Mouse (Mus musculus): ENCODE results near the gene Rs1. TPM values are rescaled to one million over a fixed set of nuclear protein-coding genes. Genes with fewer than 3 reads are reported as not detected.

Rs1 gene
- polyA plus RNA-seq, 1 experiment: not detected

DNA sequence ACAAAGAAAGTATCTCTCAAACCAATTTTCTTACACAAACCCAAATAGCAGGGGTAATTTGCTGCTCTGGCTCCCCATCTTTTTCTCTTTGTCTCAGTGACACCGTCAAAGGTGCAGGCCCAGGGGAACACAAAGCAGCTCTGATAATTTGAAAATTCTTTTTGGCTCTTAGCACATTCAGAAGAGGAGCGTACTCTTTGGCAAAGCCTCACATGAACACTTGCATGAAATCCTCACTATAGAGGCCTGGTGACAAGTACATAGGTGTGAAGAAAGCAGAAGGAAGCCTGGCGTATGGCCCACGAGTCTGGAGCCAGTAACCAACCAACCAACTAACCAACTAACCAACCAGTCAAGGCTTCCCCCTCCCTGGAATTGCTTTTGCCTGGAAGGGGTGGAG, 27.1 kb downstream of the Rs1 start:
- no peak for TF ChIP-seq POLR2A (IDR thresholded peaks at IDR 0.05; ENCODE audit: low read depth, low read length)
- no peak for TF ChIP-seq CTCF (IDR thresholded peaks at IDR 0.05; ENCODE audit: borderline replicate concordance, insufficient read depth, low read length)
- H3K27ac ChIP-seq (ENCODE audit: insufficient read depth, low read length): no peak overlapping the region

DNA sequence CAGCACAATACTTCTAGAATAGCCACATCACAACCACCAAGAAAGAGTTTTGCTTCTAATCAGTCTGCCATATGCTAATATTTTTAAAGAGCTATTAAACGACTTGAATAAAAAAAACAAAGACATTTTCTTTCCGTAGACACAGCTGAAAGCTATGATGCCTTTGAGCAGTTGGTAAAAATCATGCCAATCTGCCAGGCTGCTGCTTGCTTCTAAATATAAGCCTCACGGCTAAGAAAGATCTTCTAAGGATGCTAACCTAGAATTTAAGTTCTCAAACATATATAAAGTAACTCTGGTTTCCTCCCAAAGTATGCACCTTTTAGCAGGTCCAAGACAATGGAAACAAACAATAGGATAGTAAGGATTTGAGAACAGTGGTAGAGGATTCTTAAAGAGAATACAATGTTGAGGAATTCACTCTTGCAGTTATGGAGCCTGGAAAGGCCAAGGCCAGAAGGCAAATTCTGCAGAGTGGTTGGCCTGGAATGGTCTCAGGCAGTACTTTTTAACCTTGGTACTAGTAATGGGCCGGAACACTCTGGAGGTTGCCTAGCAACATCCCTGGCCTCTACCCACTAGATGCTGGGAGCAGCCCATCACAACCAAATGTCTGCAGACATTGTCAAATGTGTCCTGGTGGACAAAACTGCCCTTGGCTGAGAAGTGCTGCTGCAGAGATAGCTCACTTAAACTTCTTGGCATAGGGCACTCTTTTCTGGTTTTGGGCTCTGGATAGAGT, 36.8 kb downstream of the Rs1 start:
- Histone ChIP-seq H3K27ac (ENCODE audit: insufficient read depth, low read length) (no peak overlapping the region), H3K4me3 (ENCODE audit: insufficient read depth, low read length) (no peak overlapping the region), H3K4me1 (ENCODE audit: control insufficient read depth, insufficient read depth, low read length) (no peaks in the 10 kb centered on the region)
- no peak for TF ChIP-seq POLR2A (IDR thresholded peaks at IDR 0.05; ENCODE audit: low read depth, low read length)
- no peak for TF ChIP-seq CTCF (IDR thresholded peaks at IDR 0.05; ENCODE audit: borderline replicate concordance, insufficient read depth, low read length)

More for the DNA sequence above, 27.1 kb downstream of the Rs1 start:
- H3K4me3 ChIP-seq (ENCODE audit: insufficient read depth, low read length): no peak overlapping the region
- H3K4me1 ChIP-seq (ENCODE audit: control insufficient read depth, insufficient read depth, low read length): no peaks in the 10 kb centered on the region

DNA sequence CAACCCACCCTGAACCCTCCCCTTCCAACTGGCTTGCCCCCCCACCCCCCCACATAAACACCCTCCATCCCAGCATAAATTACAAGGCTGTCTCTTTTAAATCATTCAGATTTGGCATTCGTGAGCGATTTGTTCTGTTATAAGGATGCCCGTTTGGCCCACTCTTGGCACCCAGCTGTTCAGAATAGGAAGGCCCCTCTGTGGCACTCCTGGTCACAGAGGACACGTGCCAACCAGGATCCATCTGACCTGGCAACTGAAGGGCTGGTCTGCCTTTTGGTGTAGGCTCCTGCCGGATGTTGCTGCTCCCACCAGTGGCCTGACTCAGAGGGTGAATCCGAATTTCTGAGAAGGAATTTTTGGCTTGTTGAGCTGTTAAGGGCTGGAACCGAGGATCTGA, 40.4 kb downstream of the Rs1 start:
- TF ChIP-seq CTCF (IDR thresholded peaks at IDR 0.05; ENCODE audit: borderline replicate concordance, insufficient read depth, low read length) (no peak), POLR2A (IDR thresholded peaks at IDR 0.05; ENCODE audit: low read depth, low read length) (no peak)
- no peak overlapping the region for H3K27ac ChIP-seq (ENCODE audit: insufficient read depth, low read length)
- no peak overlapping the region for H3K4me3 ChIP-seq (ENCODE audit: insufficient read depth, low read length)
- no peaks in the 10 kb centered on the region for H3K4me1 ChIP-seq (ENCODE audit: control insufficient read depth, insufficient read depth, low read length)

Other genes starting within 250 kb of the Rs1 start
- 1.0 and 2.2 TPM in 2 replicates for gene Ppef1, start 32.2 kb upstream of the Rs1 start, polyA plus RNA-seq (2011; ENCODE audit: insufficient read length, low read depth, missing spikeins)
- gene Gja6, start 139.0 kb downstream of the Rs1 start, polyA plus RNA-seq (2011; ENCODE audit: insufficient read length, low read depth, missing spikeins): not detected in 2 replicates
- 2.6 and 4.4 TPM in 2 replicates for gene Cdkl5, start 226.7 kb downstream of the Rs1 start, polyA plus RNA-seq (2011; ENCODE audit: insufficient read length, low read depth, missing spikeins)

Measured in embryonic fibroblast, embryonic 13.5 days (primary cell).